Mouse (Mus musculus) liver, postnatal 0 days (tissue): Measurements from ENCODE around the gene Kcnb1.

ENCODE experiments used
- CTCF ChIP-seq: sonication (generic); IDR thresholded peaks from 2 replicates; pipeline ENCODE4 v1.5.1; 2016; ENCODE audit warnings: antibody characterized with exemption, low read depth
- EP300 ChIP-seq: IDR thresholded peaks from 2 replicates; pipeline ENCODE4 v1.6.1; 2016; ENCODE audit warnings: antibody characterized with exemption, low read depth, mild to moderate bottlenecking

DNA sequence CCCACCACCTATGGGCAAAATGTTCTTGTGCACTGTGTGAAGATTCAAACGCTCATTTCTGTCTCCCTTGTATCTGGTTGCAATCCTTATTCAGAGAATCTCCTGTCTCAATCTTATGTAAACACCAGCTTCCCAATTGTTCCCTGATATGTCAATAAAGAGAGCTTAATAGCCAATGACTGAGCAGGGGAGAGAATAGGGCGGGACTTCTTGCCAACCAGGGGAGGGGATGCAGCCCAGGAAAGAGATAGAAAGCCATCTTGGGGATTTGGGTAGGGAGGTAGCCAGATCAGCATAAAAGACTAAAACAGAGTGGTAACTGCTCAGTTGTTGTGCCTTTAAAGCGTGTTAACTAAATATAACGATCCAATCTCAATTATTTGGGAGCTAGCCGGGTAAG, 30.8 kb upstream of the Kcnb1 start:
- no peak for TF ChIP-seq EP300
- TF ChIP-seq CTCF: no peak
